Mouse (Mus musculus): Measurements from ENCODE around the gene Hacd2. TPM values are rescaled to one million over a fixed set of nuclear protein-coding genes. Genes with fewer than 3 reads are reported as not detected.

Gene Hacd2
- polyA plus RNA-seq, 1 experiment from 2014 or later = 58.1 TPM

DNA sequence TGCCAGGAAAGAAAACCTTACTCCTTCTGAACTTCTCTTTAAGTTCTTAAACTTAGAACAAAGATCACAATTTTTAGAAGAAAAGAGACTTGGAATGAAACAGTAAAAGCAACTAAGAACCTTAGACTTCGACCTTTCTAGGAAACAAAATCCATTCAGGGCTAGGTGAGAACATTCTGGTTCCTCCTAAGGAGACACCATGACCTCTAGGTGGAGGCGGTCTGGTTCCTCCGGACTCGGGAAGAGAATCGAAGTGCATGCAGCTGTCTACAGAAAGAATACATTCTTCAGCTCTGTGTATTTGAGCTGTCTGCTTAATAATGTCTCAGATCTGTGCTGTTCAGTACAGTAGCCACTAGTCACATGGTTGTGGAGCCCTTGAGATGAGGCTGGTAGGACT lies 12.7 kb downstream of the Hacd2 start:
- ATAC-seq (ENCODE audit: extremely low read depth, insufficient number of reproducible peaks, low FRiP score, low TSS enrichment) = no peak
- no peak overlapping the region for H3K4me2 ChIP-seq
- H3K36me3 ChIP-seq = peaks cover 28% of the 10 kb centered on the region
- no peak overlapping the region for H3K27ac ChIP-seq (replicated peaks)
- WGBS = 85% methylated on average over 5 of the region's 5 CpGs
- no peaks in the 10 kb centered on the region for H3K9me3 ChIP-seq
- H3K4me3 ChIP-seq = no peak overlapping the region
- no peaks in the 10 kb centered on the region for H3K27me3 ChIP-seq (replicated peaks)
- no peak overlapping the region for H3K9ac ChIP-seq
- peaks cover 18% of the 10 kb centered on the region for H3K4me1 ChIP-seq

DNA sequence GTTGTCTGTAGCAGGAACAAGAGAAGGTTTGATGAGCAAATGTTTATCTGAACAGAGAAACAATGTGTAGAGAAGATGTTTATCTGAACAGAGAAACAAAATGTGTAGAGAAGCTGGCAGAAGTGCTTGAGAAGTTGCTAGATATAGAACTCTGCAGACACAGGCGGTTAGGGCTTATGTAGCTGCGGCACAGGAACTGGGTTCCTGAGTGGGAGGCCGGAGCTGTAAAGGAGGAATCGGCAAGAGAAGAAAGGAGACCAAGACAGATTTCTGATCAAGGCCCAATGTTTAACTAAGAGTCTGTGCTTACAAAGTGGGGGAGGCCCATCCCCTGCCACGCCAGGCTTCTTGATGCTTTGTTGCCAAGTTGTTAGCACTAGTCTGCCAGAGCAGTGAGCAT lies 14.5 kb downstream of the Hacd2 start:
- WGBS = 77% methylated on average over 5 of the region's 5 CpGs
- ATAC-seq (ENCODE audit: extremely low read depth, insufficient number of reproducible peaks, low FRiP score, low TSS enrichment) = no peak

DNA sequence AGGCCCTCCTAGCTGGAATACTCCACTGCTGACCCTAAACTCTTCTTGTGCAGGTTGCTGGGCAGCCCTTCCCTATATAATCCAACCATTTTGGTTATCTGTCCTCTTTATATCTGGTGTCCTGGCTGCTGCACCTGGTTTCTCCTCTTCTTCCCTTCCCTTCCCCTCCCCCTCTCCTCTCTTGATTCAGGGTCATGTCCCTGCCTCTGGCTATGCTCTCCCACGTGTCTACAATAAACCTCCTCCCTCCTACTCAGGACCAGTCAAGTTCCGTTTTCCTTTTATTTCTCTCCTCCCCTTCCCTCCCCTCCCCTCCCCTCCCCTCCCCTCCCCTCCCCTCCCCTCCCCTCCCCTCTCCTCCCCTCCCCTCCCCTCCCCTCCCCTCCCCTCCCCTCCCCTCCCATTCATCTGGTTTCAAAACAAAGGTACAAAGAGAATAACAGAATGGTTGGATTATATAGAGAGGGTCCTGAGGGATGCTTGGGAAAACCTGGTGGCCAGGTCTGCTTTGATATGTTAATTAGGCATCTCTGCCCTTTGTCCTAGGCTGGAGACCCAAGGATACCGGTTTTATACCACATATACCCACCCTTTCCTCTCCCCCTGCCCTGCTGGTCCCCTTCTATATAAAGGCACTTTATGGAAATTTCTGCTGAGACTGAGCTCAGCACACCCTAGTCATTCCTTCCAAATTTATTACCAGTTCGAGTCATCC lies 16.3 kb downstream of the Hacd2 start:
- Histone ChIP-seq H3K27me3 (replicated peaks) (no peaks in the 10 kb centered on the region), H3K9ac (no peak overlapping the region), H3K9me3 (no peaks in the 10 kb centered on the region), H3K4me3 (no peak overlapping the region), H3K4me2 (no peak overlapping the region), H3K27ac (replicated peaks) (no peak overlapping the region), H3K36me3 (peaks cover 45% of the 10 kb centered on the region), H3K4me1 (peaks cover 17% of the 10 kb centered on the region)
- 42% methylated on average over 4 of the region's 4 CpGs for WGBS
- no peak for ATAC-seq (ENCODE audit: extremely low read depth, insufficient number of reproducible peaks, low FRiP score, low TSS enrichment)

More for the DNA sequence above, 14.5 kb downstream of the Hacd2 start:
- H3K9me3 ChIP-seq = no peaks in the 10 kb centered on the region
- H3K4me3 ChIP-seq = no peak overlapping the region
- no peak overlapping the region for H3K9ac ChIP-seq
- no peaks in the 10 kb centered on the region for H3K27me3 ChIP-seq (replicated peaks)
- H3K27ac ChIP-seq (replicated peaks) = no peak overlapping the region
- H3K4me1 ChIP-seq = peaks cover 17% of the 10 kb centered on the region
- H3K36me3 ChIP-seq = peaks cover 41% of the 10 kb centered on the region
- no peak overlapping the region for H3K4me2 ChIP-seq

DNA sequence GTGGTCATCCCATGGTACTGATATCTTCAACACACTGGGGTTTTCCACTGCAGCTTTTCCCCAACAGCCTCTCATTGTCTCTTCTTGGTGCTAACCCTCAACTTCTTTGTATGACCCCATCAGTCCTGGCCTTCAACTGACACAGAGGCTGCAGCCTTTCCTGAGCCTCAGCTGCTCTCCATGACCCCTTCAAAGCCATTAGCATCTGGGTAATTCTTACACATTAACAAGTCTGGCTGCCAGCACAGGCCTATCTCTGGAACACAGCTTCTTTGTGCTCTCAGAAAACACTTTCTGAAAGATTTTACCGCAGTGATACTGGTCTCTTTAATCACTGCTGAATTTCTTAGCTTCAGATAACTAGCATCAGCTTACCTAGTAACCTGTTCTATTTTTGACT lies 17.9 kb downstream of the Hacd2 start:
- WGBS = 80% methylated on average over 1 of the region's 1 CpGs
- peaks cover 43% of the 10 kb centered on the region for H3K36me3 ChIP-seq
- no peak overlapping the region for H3K9ac ChIP-seq
- no peaks in the 10 kb centered on the region for H3K9me3 ChIP-seq
- no peak overlapping the region for H3K27ac ChIP-seq (replicated peaks)
- no peak overlapping the region for H3K4me2 ChIP-seq
- H3K27me3 ChIP-seq (replicated peaks) = no peaks in the 10 kb centered on the region
- peaks cover 11% of the 10 kb centered on the region for H3K4me1 ChIP-seq
- no peak for ATAC-seq (ENCODE audit: extremely low read depth, insufficient number of reproducible peaks, low FRiP score, low TSS enrichment)
- H3K4me3 ChIP-seq = no peak overlapping the region

DNA sequence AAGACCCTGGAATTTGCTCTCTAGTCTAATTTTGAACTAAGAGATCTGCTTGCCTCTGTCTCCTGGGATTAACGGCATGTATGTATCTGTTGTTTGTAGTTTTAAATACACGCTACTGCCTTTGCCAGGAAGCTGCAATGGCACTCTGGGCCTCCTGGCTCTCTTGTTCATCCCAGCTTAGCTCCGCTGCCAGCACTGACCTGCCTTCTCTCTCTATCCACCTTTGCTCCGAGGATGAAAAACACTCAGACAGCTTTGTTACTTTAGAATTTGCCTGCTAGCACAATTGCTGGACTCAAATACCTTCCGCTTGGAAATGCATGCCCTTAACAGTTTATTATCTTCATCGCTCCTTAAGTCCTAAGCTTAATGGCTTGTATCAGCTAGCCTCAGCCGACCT lies 18.8 kb downstream of the Hacd2 start:
- Histone ChIP-seq H3K9me3 (no peaks in the 10 kb centered on the region), H3K4me3 (no peak overlapping the region), H3K27me3 (replicated peaks) (no peaks in the 10 kb centered on the region), H3K4me1 (peaks cover 11% of the 10 kb centered on the region), H3K36me3 (peaks cover 38% of the 10 kb centered on the region), H3K9ac (no peak overlapping the region), H3K27ac (replicated peaks) (no peak overlapping the region), H3K4me2 (no peak overlapping the region)
- WGBS = 86% methylated on average over 7 of the region's 7 CpGs
- ATAC-seq (ENCODE audit: extremely low read depth, insufficient number of reproducible peaks, low FRiP score, low TSS enrichment) = no peak

DNA sequence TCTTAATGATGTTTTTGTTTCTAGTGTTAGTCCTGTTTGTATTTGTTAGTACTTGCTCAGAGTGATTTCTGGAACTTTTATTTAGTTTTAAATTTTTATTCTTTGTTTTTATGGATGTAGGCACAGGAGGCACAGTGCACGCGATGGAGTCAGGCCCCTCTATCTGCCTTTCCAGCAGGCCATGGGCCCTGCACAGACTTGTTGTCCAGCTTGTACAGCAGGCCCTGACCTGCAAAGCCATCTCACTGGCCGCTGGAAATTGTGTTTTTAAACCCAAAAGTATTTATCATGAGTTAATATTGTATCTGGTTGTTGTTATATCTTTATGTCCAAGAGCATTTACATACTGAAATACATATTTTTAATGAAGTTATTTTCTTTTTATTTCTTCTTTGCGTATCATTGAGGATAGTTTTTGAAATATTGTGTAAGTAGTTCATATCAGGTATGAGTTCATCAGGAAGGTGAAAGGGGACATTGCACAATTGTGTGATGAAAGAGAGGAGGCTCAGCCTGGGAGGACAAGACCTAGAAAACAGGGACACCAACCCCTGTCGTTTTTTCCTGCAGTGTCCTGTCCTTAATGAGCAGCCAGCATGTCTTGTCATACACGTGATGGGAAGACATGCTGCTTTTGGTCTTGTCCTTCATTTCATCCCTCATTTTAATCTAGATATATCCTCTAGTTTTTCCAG lies 24.0 kb downstream of the Hacd2 start:
- 78% methylated on average over 6 of the region's 6 CpGs for WGBS
- no peak for ATAC-seq (ENCODE audit: extremely low read depth, insufficient number of reproducible peaks, low FRiP score, low TSS enrichment)

DNA sequence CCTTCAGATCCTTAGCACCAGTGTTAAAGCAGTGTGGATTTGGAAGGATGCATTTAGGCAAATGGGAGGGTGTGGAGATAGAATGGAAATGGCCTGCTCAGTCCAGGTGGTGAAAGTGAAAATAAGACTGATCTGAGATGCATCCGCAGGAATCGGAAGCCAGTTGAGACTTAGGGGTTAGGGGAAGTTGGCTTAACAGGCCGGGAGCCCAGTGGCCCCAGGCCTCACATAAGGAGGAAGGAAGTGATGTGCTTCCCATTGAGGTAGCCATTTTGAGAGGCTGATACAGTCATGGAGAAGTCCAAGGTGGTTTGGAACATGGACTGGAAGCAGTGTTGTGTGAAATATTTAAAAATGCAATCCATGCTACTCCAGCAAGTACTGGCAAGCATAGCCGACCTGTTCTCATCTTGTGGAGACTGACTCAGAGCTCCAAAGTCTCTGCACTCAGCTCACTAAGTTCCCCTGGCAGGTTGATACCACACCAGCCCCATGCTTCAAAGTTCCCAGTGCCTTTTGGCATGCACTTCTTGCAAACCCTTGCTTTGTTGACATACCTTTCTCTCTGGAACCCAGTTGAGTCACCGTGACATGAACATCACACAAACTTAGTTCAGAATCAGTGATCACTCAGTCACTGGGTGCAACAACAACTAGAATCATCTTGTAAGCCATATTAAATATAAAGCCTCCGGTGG lies 25.2 kb downstream of the Hacd2 start:
- Histone ChIP-seq H3K4me1 (peaks cover 9% of the 10 kb centered on the region; the same call in 1 of the 2 replicates), H3K36me3 (peaks cover 12% of the 10 kb centered on the region; the same call in 1 of the 2 replicates), H3K27ac (replicated peaks) (no peak overlapping the region), H3K4me2 (no peak overlapping the region), H3K9ac (no peak overlapping the region), H3K4me3 (no peak overlapping the region), H3K9me3 (no peaks in the 10 kb centered on the region), H3K27me3 (replicated peaks) (no peaks in the 10 kb centered on the region)
- no peak for ATAC-seq (ENCODE audit: extremely low read depth, insufficient number of reproducible peaks, low FRiP score, low TSS enrichment)
- 89% methylated on average over 6 of the region's 6 CpGs for WGBS

More for the DNA sequence above, 24.0 kb downstream of the Hacd2 start:
- Histone ChIP-seq H3K9me3 (no peaks in the 10 kb centered on the region), H3K4me1 (peaks cover 9% of the 10 kb centered on the region; the same call in 1 of the 2 replicates), H3K4me2 (no peak overlapping the region), H3K27ac (replicated peaks) (no peak overlapping the region), H3K27me3 (replicated peaks) (no peaks in the 10 kb centered on the region), H3K36me3 (peaks cover 18% of the 10 kb centered on the region), H3K9ac (no peak overlapping the region), H3K4me3 (no peak overlapping the region)

DNA sequence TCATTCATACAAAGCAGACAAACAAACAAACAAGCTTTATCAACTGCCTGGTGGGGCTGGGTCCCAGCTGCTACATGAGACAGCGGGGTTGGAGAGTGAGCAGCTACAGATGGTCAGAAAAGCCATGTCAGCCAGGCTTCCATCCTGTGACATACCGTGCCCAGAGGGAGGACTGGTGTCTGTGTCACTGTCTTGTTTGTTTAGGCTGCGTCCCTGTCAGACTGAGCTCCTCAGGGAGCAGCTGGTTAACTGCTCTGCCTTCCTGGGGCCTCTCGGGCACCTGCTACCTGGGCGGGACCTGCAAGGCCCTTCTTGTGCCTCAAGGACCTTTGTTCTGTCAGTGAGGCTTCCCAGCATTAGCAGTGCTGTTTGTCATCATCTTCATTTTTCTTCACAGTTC lies 28.8 kb downstream of the Hacd2 start:
- no peaks in the 10 kb centered on the region for H3K9me3 ChIP-seq
- no peak overlapping the region for H3K4me2 ChIP-seq
- H3K4me3 ChIP-seq = no peak overlapping the region
- peaks cover 9% of the 10 kb centered on the region; the same call in 1 of the 2 replicates for H3K4me1 ChIP-seq
- no peaks in the 10 kb centered on the region for H3K27me3 ChIP-seq (replicated peaks)
- no peak overlapping the region for H3K9ac ChIP-seq
- WGBS = 72% methylated on average over 5 of the region's 5 CpGs
- 0 out of 2 replicates have a peak, but pooled peaks cover 5% of the 10 kb centered on the region for H3K36me3 ChIP-seq
- H3K27ac ChIP-seq (replicated peaks) = no peak overlapping the region
- no peak for ATAC-seq (ENCODE audit: extremely low read depth, insufficient number of reproducible peaks, low FRiP score, low TSS enrichment)

DNA sequence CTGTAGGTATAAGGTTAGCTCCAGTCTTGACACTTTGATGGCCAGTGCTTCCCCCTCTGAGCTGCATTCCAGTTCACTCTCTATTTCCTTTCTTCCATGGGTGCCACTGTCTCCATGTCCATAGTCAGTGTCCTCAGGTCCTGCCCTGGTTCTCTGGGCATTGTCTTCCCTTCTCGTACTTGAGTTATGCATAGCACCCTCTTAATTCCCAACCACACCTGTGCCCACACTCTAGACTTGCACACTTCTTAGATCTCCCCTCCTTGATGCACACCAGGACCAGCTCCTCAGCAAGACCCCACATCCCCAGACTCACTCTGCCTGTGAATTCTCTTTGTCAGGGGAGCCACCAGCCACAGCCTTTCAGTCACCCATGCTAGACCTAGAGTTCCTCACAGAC lies 30.0 kb downstream of the Hacd2 start:
- WGBS = 85% methylated on average over 1 of the region's 1 CpGs
- peaks cover 11% of the 10 kb centered on the region; the same call in 1 of the 2 replicates for H3K4me1 ChIP-seq
- 0 out of 2 replicates have a peak, but pooled peaks cover 5% of the 10 kb centered on the region for H3K36me3 ChIP-seq
- no peak overlapping the region for H3K27ac ChIP-seq (replicated peaks)
- H3K9ac ChIP-seq = no peak overlapping the region
- no peak overlapping the region for H3K4me3 ChIP-seq
- H3K9me3 ChIP-seq = no peaks in the 10 kb centered on the region
- H3K27me3 ChIP-seq (replicated peaks) = no peaks in the 10 kb centered on the region
- ATAC-seq (ENCODE audit: extremely low read depth, insufficient number of reproducible peaks, low FRiP score, low TSS enrichment) = no peak
- H3K4me2 ChIP-seq = no peak overlapping the region

DNA sequence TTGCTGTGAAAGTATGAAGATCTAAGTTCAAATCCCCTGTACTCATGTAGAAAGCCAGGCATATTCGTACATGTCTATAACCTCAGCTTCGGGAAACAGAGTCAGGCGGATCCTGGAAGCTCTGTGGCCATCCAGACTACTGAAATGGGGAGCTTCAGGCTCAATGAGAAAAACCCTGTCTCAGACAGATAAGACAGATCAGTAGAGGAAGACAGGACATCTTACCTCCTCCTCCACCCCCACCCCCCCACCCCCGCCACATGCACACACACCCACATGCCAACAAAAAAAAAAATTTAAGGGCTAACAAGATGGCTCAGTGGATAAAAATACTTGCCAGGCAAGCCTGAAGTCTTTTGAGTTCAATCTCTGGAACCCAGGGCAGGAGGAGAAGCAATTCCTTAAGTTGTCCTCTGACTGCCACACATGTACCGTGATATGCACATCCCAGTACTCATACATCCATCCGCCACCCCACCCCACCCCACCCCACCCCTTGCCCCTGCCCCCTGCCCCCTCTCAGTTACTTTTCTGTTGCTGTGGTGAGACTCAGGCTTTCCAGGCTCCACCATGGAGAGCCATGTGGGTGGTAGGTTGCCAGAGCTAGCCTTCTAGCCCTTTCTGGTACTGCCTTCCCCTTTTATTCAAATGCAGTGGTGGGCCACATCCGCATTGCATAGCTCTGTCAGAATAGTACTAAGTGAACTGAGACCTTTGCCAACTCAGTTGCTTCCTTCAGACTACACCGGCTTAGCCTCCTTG lies 32.4 kb downstream of the Hacd2 start:
- Histone ChIP-seq H3K27me3 (replicated peaks) (no peaks in the 10 kb centered on the region), H3K4me3 (no peak overlapping the region), H3K36me3 (0 out of 2 replicates have a peak, but pooled peaks cover 5% of the 10 kb centered on the region), H3K9ac (no peak overlapping the region), H3K4me1 (peaks cover 8% of the 10 kb centered on the region; the same call in 1 of the 2 replicates), H3K27ac (replicated peaks) (no peak overlapping the region), H3K4me2 (no peak overlapping the region), H3K9me3 (no peaks in the 10 kb centered on the region)
- no peak for ATAC-seq (ENCODE audit: extremely low read depth, insufficient number of reproducible peaks, low FRiP score, low TSS enrichment)
- WGBS = 77% methylated on average over 8 of the region's 8 CpGs

DNA sequence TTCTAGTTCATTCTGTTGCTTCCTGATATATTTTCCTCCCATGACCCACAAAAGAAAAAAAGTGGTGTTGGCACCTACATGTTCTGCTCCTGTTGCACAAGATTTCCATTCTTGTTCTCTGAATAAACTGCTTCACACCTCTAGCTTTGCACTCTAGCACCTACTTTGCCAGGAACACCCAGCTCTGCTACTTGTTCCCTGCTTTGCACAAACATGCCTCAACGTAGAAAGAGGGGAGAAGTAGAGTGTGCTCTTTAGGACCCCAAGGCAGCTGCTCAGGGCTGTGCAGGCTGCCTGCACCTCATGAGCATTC lies 32.9 kb downstream of the Hacd2 start:
- Histone ChIP-seq H3K4me1 (peaks cover 7% of the 10 kb centered on the region; the same call in 1 of the 2 replicates), H3K9me3 (no peaks in the 10 kb centered on the region), H3K4me3 (no peak overlapping the region), H3K27ac (replicated peaks) (no peak overlapping the region), H3K4me2 (no peak overlapping the region), H3K36me3 (0 out of 2 replicates have a peak, but pooled peaks cover 5% of the 10 kb centered on the region), H3K9ac (no peak overlapping the region), H3K27me3 (replicated peaks) (no peaks in the 10 kb centered on the region)
- WGBS = 71% methylated on average over 1 of the region's 1 CpGs
- ATAC-seq (ENCODE audit: extremely low read depth, insufficient number of reproducible peaks, low FRiP score, low TSS enrichment) = no peak
